Mouse (Mus musculus) neural tube, embryonic 14.5 days (tissue): ENCODE measurements around the gene Rapgef5. TPM values are rescaled to one million over a fixed set of nuclear protein-coding genes. Genes with fewer than 3 reads are reported as not detected.
A peak's percentile ranks its signal among the peaks of the same experiment; 100 is the strongest.

Source experiments
- ATAC-seq: fragments of 200-750 bp; cut with Nextera tagmentation; 2 replicates; pipeline ENCODE4 v1.8.0; 2017; ENCODE audit warnings: low read depth, mild to moderate bottlenecking, moderate TSS enrichment, moderate library complexity
- H3K27ac ChIP-seq: fragments of 300-500 bp; sonication (generic); 2 replicates; pipeline ENCODE4 v1.5.1; 2014; ENCODE audit warnings: low read depth, mild to moderate bottlenecking, control low read depth, low read length, moderate library complexity, mixed read lengths
- H3K27me3 ChIP-seq: fragments of 300-500 bp; sonication (generic); 2 replicates; pipeline ENCODE4 v1.6.1; 2014; ENCODE audit warnings: low read length; ENCODE audit not compliant: control insufficient read depth, insufficient read depth
- H3K36me3 ChIP-seq: fragments of 300-500 bp; sonication (generic); 2 replicates; pipeline ENCODE4 v1.6.1; 2014; ENCODE audit warnings: low read length, mixed read lengths; ENCODE audit not compliant: control insufficient read depth, insufficient read depth
- H3K4me1 ChIP-seq: fragments of 300-500 bp; sonication (generic); 2 replicates; pipeline ENCODE4 v1.6.1; 2014; ENCODE audit warnings: low read length; ENCODE audit not compliant: control insufficient read depth, insufficient read depth
- H3K4me2 ChIP-seq: fragments of 300-500 bp; sonication (generic); 2 replicates; pipeline ENCODE4 v1.6.1; 2014; ENCODE audit warnings: mild to moderate bottlenecking, low read depth, low read length, control low read depth
- H3K4me3 ChIP-seq: fragments of 300-500 bp; sonication (generic); 2 replicates; pipeline ENCODE4 v1.5.1; 2014; ENCODE audit warnings: low read depth, low read length, control low read depth, mixed read lengths
- H3K9ac ChIP-seq: fragments of 300-500 bp; sonication (generic); replicated peaks from 2 replicates; pipeline ENCODE4 v1.6.1; 2014; ENCODE audit warnings: low read depth, mild to moderate bottlenecking, control low read depth, low read length, mixed read lengths
- H3K9me3 ChIP-seq: fragments of 300-500 bp; sonication (generic); 2 replicates; pipeline ENCODE4 v1.6.1; 2016; ENCODE audit warnings: low read length; ENCODE audit not compliant: control insufficient read depth
- WGBS: fragments of 180-500 bp; shearing (Covaris S2); extraction: QIAGEN DNeasy Blood & Tissue Kit; methylation state at CpG from one replicate; pipeline ENCODE4 v1.1.7; 2014; 5-methylcytosine and 5-hydroxymethylcytosine counted together
- polyA plus RNA-seq: library from polyadenylated mRNA; unstranded; fragments of >200 nt; fragmentation: Nextera tagmentation; extraction: Ambion mirVana; gene quantifications from 2 replicates; pipeline ENCODE4 v1.2.1, GENCODE M21; 2014

The Rapgef5 gene
- polyA plus RNA-seq, 1 experiment from 2014 or later, result 39.4 TPM

DNA sequence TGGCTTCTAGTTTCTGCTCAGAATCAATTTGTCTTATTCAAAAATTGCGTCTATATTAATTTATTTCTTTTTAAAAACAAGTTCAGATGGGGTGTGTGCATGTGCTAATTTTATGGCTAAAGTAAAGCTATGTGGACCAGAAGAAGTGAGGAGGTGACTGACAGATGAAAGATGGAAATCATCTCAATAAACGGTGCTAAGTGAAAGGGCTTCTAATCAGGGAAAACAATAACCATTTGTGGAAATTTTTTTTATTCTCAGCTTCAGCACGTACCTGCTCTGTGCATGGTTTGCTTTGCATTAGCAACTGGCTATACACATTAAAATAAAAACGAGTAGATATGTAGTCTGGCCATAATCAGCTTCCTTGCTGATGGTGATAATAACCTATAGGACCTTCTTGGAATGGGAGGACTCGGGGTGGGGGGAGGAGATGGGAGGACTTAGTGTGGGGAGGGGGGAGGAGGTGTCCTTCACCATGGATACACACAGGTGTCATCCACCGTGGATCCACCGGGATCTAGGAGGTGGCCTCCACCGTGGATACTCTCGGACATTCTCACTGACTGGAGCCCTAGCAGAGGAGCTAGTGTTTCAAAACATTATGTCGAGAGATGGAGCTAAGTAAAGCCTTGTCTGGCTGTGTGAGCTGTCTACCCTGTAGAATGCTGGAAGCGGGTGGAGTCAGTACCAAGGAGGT, 221.2 kb downstream of the Rapgef5 start:
- Histone ChIP-seq H3K9ac (no peak overlapping the region), H3K4me2 (no peak overlapping the region), H3K9me3 (no peaks in the 10 kb centered on the region), H3K27ac (peak overlapping the region; percentile 40; the same call in 1 of the 2 replicates), H3K4me1 (peaks cover 14% of the 10 kb centered on the region; the same call in 1 of the 2 replicates), H3K4me3 (no peak overlapping the region), H3K36me3 (0 out of 2 replicates have a peak, but pooled peaks cover 5% of the 10 kb centered on the region), H3K27me3 (no peaks in the 10 kb centered on the region)
- WGBS, result 66% methylated on average over 11 of the region's 11 CpGs
- peak; percentile 15; the same call in 1 of the 2 replicates for ATAC-seq

DNA sequence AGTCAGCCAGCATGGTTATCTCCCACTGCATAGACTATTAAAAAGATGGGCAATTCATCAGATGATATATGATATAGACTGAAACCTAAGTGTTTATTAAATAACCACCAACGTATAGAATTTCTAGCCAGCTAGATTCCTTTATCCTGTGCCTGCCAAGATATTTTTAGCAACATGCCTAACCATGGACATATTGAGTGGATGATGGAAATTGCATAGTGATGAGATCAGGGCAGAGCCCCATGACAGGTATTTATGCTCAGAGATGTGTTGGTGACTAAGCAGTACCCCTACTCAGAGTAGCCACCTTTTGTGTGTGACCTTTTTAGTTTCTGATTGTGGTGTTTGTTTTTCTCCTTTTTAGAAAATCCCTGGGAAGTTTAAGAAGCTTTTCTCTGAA, 226.2 kb downstream of the Rapgef5 start:
- no peak overlapping the region for H3K4me2 ChIP-seq
- 0 out of 2 replicates have a peak, but pooled peaks cover 13% of the 10 kb centered on the region for H3K36me3 ChIP-seq
- H3K4me1 ChIP-seq, result peaks cover 9% of the 10 kb centered on the region; the same call in 1 of the 2 replicates
- H3K9ac ChIP-seq, result no peak overlapping the region
- H3K4me3 ChIP-seq, result no peak overlapping the region
- no peaks in the 10 kb centered on the region for H3K27me3 ChIP-seq
- no peaks in the 10 kb centered on the region for H3K9me3 ChIP-seq
- 42% methylated on average over 1 of the region's 1 CpGs for WGBS
- no peak overlapping the region for H3K27ac ChIP-seq
- ATAC-seq, result no peak

- WGBS, result 42% methylated on average over 8 of the region's 8 CpGs
- ATAC-seq, result no peak
- H3K4me2 ChIP-seq, result no peak overlapping the region
- no peak overlapping the region for H3K27ac ChIP-seq
- peaks cover 9% of the 10 kb centered on the region; the same call in 1 of the 2 replicates for H3K4me1 ChIP-seq
- H3K36me3 ChIP-seq, result peaks cover 18% of the 10 kb centered on the region; the same call in 1 of the 2 replicates
- H3K9ac ChIP-seq, result no peak overlapping the region
- no peaks in the 10 kb centered on the region for H3K9me3 ChIP-seq
- no peak overlapping the region for H3K4me3 ChIP-seq
- no peaks in the 10 kb centered on the region for H3K27me3 ChIP-seq
Measured at GRCm38 (mm10) chr12:117744580-117745483, 228.6 kb downstream of the Rapgef5 start.

DNA sequence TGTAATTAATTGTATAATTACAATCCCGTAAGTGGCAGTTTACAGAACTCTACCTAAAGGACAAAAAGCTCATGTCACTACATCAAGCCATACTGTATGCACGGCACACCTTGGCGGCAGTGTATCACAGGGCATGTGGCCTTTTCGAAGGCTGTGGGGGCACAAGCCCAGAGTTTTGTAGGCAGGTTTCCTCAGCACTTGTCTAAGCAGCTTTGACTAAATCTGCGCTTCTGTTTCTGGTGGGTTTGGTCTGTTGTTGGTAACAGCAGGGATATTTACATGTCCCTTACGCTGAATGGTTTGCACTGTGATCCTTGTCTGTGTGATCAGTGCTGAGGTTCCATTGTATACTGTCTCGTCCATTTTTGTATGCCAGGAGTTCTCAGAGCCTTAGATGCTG, 230.3 kb downstream of the Rapgef5 start:
- H3K4me2 ChIP-seq, result no peak overlapping the region
- H3K9ac ChIP-seq, result no peak overlapping the region
- no peaks in the 10 kb centered on the region for H3K27me3 ChIP-seq
- no peak overlapping the region for H3K27ac ChIP-seq
- peaks cover 12% of the 10 kb centered on the region for H3K4me1 ChIP-seq
- H3K4me3 ChIP-seq, result no peak overlapping the region
- H3K36me3 ChIP-seq, result peaks cover 17% of the 10 kb centered on the region; the same call in 1 of the 2 replicates
- ATAC-seq, result no peak
- 92% methylated on average over 7 of the region's 7 CpGs for WGBS
- H3K9me3 ChIP-seq, result no peaks in the 10 kb centered on the region

GRCm38 (mm10) chr12:117751045-117751444, 234.8 kb downstream of the Rapgef5 start:
- Histone ChIP-seq H3K27me3 (no peaks in the 10 kb centered on the region), H3K27ac (peak overlapping the region; percentile 72), H3K36me3 (peaks cover 19% of the 10 kb centered on the region; the same call in 1 of the 2 replicates), H3K4me1 (peaks cover 19% of the 10 kb centered on the region), H3K4me3 (no peak overlapping the region), H3K9ac (peak overlapping the region; percentile 21; the same call in 1 of the 2 replicates), H3K4me2 (peak overlapping the region; percentile 14; the same call in 1 of the 2 replicates), H3K9me3 (no peaks in the 10 kb centered on the region)
- WGBS, result 19% methylated on average over 9 of the region's 9 CpGs
- peak; percentile 47; the same call in 1 of the 2 replicates for ATAC-seq

GRCm38 (mm10) chr12:117751520-117752383, 235.5 kb downstream of the Rapgef5 start:
- peak overlapping the region; percentile 72 for H3K27ac ChIP-seq
- H3K4me1 ChIP-seq, result peaks cover 19% of the 10 kb centered on the region
- H3K36me3 ChIP-seq, result peaks cover 20% of the 10 kb centered on the region; the same call in 1 of the 2 replicates
- 0 out of 2 replicates have a peak overlapping the region, but pooled peaks have one; percentile 1 for H3K4me3 ChIP-seq
- 17% methylated on average over 25 of the region's 25 CpGs for WGBS
- peak; percentile 80 for ATAC-seq
- H3K4me2 ChIP-seq, result peak overlapping the region; percentile 14; the same call in 1 of the 2 replicates
- no peaks in the 10 kb centered on the region for H3K27me3 ChIP-seq
- H3K9me3 ChIP-seq, result no peaks in the 10 kb centered on the region
- peak overlapping the region; percentile 21; the same call in 1 of the 2 replicates for H3K9ac ChIP-seq

- Histone ChIP-seq H3K9ac (no peak overlapping the region), H3K4me1 (peaks cover 13% of the 10 kb centered on the region), H3K4me2 (no peak overlapping the region), H3K4me3 (no peak overlapping the region), H3K27ac (no peak overlapping the region), H3K36me3 (peaks cover 11% of the 10 kb centered on the region; the same call in 1 of the 2 replicates), H3K9me3 (no peaks in the 10 kb centered on the region), H3K27me3 (no peaks in the 10 kb centered on the region)
- ATAC-seq, result no peak
- WGBS, result 71% methylated on average over 7 of the region's 7 CpGs
Measured at GRCm38 (mm10) chr12:117756010-117756409, 239.7 kb downstream of the Rapgef5 start.

- Histone ChIP-seq H3K4me1 (no peaks in the 10 kb centered on the region), H3K27ac (no peak overlapping the region), H3K9ac (no peak overlapping the region), H3K27me3 (no peaks in the 10 kb centered on the region), H3K9me3 (no peaks in the 10 kb centered on the region), H3K36me3 (0 out of 2 replicates have a peak, but pooled peaks cover 5% of the 10 kb centered on the region), H3K4me2 (no peak overlapping the region), H3K4me3 (no peak overlapping the region)
- no peak for ATAC-seq
- 80% methylated on average over 5 of the region's 5 CpGs for WGBS
Measured at GRCm38 (mm10) chr12:117760373-117760772, 244.1 kb downstream of the Rapgef5 start.
